In genomic region chr6:38073592-38073991, GRCm38 (mm10) we compare ENCODE assay signal across 22 mouse cellular contexts. TPM values are rescaled to one million over a fixed set of nuclear protein-coding genes. Genes with fewer than 3 reads are reported as not detected.
"Had no signal": no experiment of that assay in that cellular context is flagged by ENCODE, and none has a peak within 500 bp of the region (broad histone marks: within the 10 kb centered on the region; RNA-seq: fewer than 3 reads in every experiment).

No protein-coding gene starts in this region.

- ATAC-seq: midbrain, embryonic 16.5 days had no signal

- H3K9me3 ChIP-seq: midbrain, embryonic 10.5 days; midbrain, embryonic 12.5 days; neural tube, embryonic 15.5 days had no signal

- H3K27me3 ChIP-seq: midbrain, embryonic 12.5 days; neural tube, embryonic 13.5 days; neural tube, embryonic 15.5 days had no signal

- DNase-seq: lung, embryonic 14.5 days; lung, postnatal 10 days; lung, postnatal 4 days; midbrain, embryonic 14.5 days; retina, postnatal 1 day; right cerebral cortex, adult 18-20 months; right cerebral cortex, postnatal 25 days; right cerebral cortex, postnatal 4 days; spleen, adult 18-20 months; thymus, adult 18-20 months; thymus, postnatal 14 days; thymus, postnatal 36 days had no signal

- H3K4me2 ChIP-seq: lung, embryonic 14.5 days; midbrain, embryonic 12.5 days; neural tube, embryonic 13.5 days; neural tube, embryonic 15.5 days had no signal

- H3K9ac ChIP-seq: lung, embryonic 14.5 days; midbrain, embryonic 12.5 days; neural tube, embryonic 13.5 days; neural tube, embryonic 15.5 days had no signal

- H3K4me1 ChIP-seq: midbrain, embryonic 10.5 days; midbrain, embryonic 12.5 days; neural tube, embryonic 13.5 days; neural tube, embryonic 15.5 days had no signal

- H3K36me3 ChIP-seq: midbrain, embryonic 10.5 days; midbrain, embryonic 12.5 days; neural tube, embryonic 13.5 days; neural tube, embryonic 15.5 days had no signal

- H3K27ac ChIP-seq: midbrain, embryonic 10.5 days; midbrain, embryonic 12.5 days; neural tube, embryonic 13.5 days; neural tube, embryonic 15.5 days had no signal

- H3K4me3 ChIP-seq: midbrain, embryonic 10.5 days; midbrain, embryonic 12.5 days; myocyte; neural tube, embryonic 13.5 days; neural tube, embryonic 15.5 days had no signal

RNA-seq across cellular contexts. Expression of gene Svopl, which starts 26.8 kb away (rescaled TPM):
- total RNA-seq: megakaryocyte, adult 5-6 weeks; megakaryocyte-erythroid progenitor cell, adult 5-6 weeks had no signal
- polyA plus RNA-seq: myocyte had no signal

RNA-seq across cellular contexts. Expression of gene Tmem213, which starts 35.5 kb away (rescaled TPM):
- total RNA-seq: megakaryocyte, adult 5-6 weeks; megakaryocyte-erythroid progenitor cell, adult 5-6 weeks had no signal
- polyA plus RNA-seq: midbrain, embryonic 10.5 days; midbrain, embryonic 12.5 days; midbrain, embryonic 14.5 days; midbrain, embryonic 16.5 days; myocyte; neural tube, embryonic 11.5 days; neural tube, embryonic 13.5 days; neural tube, embryonic 15.5 days; small intestine, adult 2 months had no signal

RNA-seq across cellular contexts. Expression of gene Atp6v0a4, which starts 50.8 kb away (rescaled TPM):
- total RNA-seq: megakaryocyte, adult 5-6 weeks had no signal
- polyA plus RNA-seq: midbrain, embryonic 10.5 days; midbrain, embryonic 12.5 days; midbrain, embryonic 14.5 days; neural tube, embryonic 11.5 days; small intestine, adult 2 months had no signal
